Mouse (Mus musculus): ENCODE measurements around the gene Dthd1. TPM values are rescaled to one million over a fixed set of nuclear protein-coding genes. Genes with fewer than 3 reads are reported as not detected.

The Dthd1 gene
- polyA plus RNA-seq (2015; fragmentation: Nextera tagmentation; extraction: Ambion mirVana), result not detected in 2 replicates

GRCm38 (mm10) chr5:62813402-62814071 is at the start of gene Dthd1:
Gene Dthd1 (plus strand): TSS chr5:62813823.
- H3K4me3 ChIP-seq, result no peak within 1 kb of the TSS
- no peaks in the 10 kb centered on the region for H3K4me1 ChIP-seq
- peak; percentile 43; the same call in 1 of the 2 replicates for ATAC-seq
- no peaks in the 10 kb centered on the region for H3K9me3 ChIP-seq (replicated peaks)
- WGBS, result 82% methylated on average over 6 of the region's 6 CpGs
- no peak within 1 kb of the TSS for H3K27ac ChIP-seq
- no peak within 1 kb of the TSS for H3K4me2 ChIP-seq
- no peak within 1 kb of the TSS for H3K9ac ChIP-seq
- no peaks in the 10 kb centered on the region for H3K27me3 ChIP-seq
- H3K36me3 ChIP-seq (ENCODE audit: poor library complexity, severe bottlenecking), result no peaks in the 10 kb centered on the region

GRCm38 (mm10) chr5:62764161-62764560 is 49.5 kb upstream of the Dthd1 start:
- no peaks in the 10 kb centered on the region for H3K9me3 ChIP-seq (replicated peaks)
- no peak overlapping the region for H3K9ac ChIP-seq
- no peaks in the 10 kb centered on the region for H3K36me3 ChIP-seq (ENCODE audit: poor library complexity, severe bottlenecking)
- H3K27me3 ChIP-seq, result peaks cover 7% of the 10 kb centered on the region; the same call in 1 of the 2 replicates
- peaks cover 5% of the 10 kb centered on the region; the same call in 1 of the 2 replicates for H3K4me1 ChIP-seq
- 69% methylated on average over 5 of the region's 5 CpGs for WGBS
- H3K27ac ChIP-seq, result no peak overlapping the region
- ATAC-seq, result no peak
- no peak overlapping the region for H3K4me3 ChIP-seq
- H3K4me2 ChIP-seq, result no peak overlapping the region

GRCm38 (mm10) chr5:62765459-62765783 is 48.2 kb upstream of the Dthd1 start:
- Histone ChIP-seq H3K27me3 (peaks cover 7% of the 10 kb centered on the region; the same call in 1 of the 2 replicates), H3K9ac (peak overlapping the region; percentile 69)

GRCm38 (mm10) chr5:62765784-62766701 is 47.6 kb upstream of the Dthd1 start, which contains the start of gene Arap2:
Gene Arap2 (minus strand): TSS chr5:62766159.
- peak within 1 kb of the TSS; percentile 87 for H3K4me2 ChIP-seq
- WGBS, result under 1% methylated on average over 71 of the region's 106 CpGs

More at GRCm38 (mm10) chr5:62765459-62765783, 48.2 kb upstream of the Dthd1 start:
- H3K27ac ChIP-seq, result no peak overlapping the region
- H3K36me3 ChIP-seq (ENCODE audit: poor library complexity, severe bottlenecking), result no peaks in the 10 kb centered on the region
- peak overlapping the region; percentile 63 for H3K4me3 ChIP-seq
- 15% methylated on average over 5 of the region's 5 CpGs for WGBS
- H3K9me3 ChIP-seq (replicated peaks), result no peaks in the 10 kb centered on the region
- peaks cover 5% of the 10 kb centered on the region; the same call in 1 of the 2 replicates for H3K4me1 ChIP-seq
- peak overlapping the region; percentile 87 for H3K4me2 ChIP-seq
- peak; percentile 46; the same call in 1 of the 2 replicates for ATAC-seq

GRCm38 (mm10) chr5:62771775-62772599 is 41.6 kb upstream of the Dthd1 start:
- Histone ChIP-seq H3K4me1 (no peaks in the 10 kb centered on the region), H3K4me3 (no peak overlapping the region), H3K9me3 (replicated peaks) (no peaks in the 10 kb centered on the region), H3K4me2 (no peak overlapping the region), H3K27me3 (peaks cover under 1% of the 10 kb centered on the region; the same call in 1 of the 2 replicates), H3K27ac (no peak overlapping the region), H3K9ac (no peak overlapping the region), H3K36me3 (ENCODE audit: poor library complexity, severe bottlenecking) (no peaks in the 10 kb centered on the region)
- no peak for ATAC-seq
- 90% methylated on average over 11 of the region's 11 CpGs for WGBS

More at GRCm38 (mm10) chr5:62765784-62766701, 47.6 kb upstream of the Dthd1 start, which contains the start of gene Arap2:
- H3K9ac ChIP-seq, result peak within 1 kb of the TSS; percentile 69
- no peak within 1 kb of the TSS for H3K27ac ChIP-seq
- H3K36me3 ChIP-seq (ENCODE audit: poor library complexity, severe bottlenecking), result no peaks in the 10 kb centered on the region
- H3K27me3 ChIP-seq, result peaks cover 7% of the 10 kb centered on the region; the same call in 1 of the 2 replicates
- no peaks in the 10 kb centered on the region for H3K9me3 ChIP-seq (replicated peaks)
- ATAC-seq, result peak; percentile 90
- H3K4me3 ChIP-seq, result peak within 1 kb of the TSS; percentile 63
- peaks cover 5% of the 10 kb centered on the region; the same call in 1 of the 2 replicates for H3K4me1 ChIP-seq

- ATAC-seq, result no peak
- no peak overlapping the region for H3K9ac ChIP-seq
- H3K4me3 ChIP-seq, result no peak overlapping the region
- WGBS, result 87% methylated on average over 8 of the region's 8 CpGs
- no peaks in the 10 kb centered on the region for H3K27me3 ChIP-seq
- no peaks in the 10 kb centered on the region for H3K9me3 ChIP-seq (replicated peaks)
- H3K27ac ChIP-seq, result no peak overlapping the region
- H3K4me1 ChIP-seq, result no peaks in the 10 kb centered on the region
- H3K36me3 ChIP-seq (ENCODE audit: poor library complexity, severe bottlenecking), result no peaks in the 10 kb centered on the region
- H3K4me2 ChIP-seq, result no peak overlapping the region
These were observed 35.8 kb upstream of the Dthd1 start for GRCm38 (mm10) chr5:62777804-62778203.

- H3K9ac ChIP-seq, result no peak overlapping the region
- no peaks in the 10 kb centered on the region for H3K4me1 ChIP-seq
- H3K36me3 ChIP-seq (ENCODE audit: poor library complexity, severe bottlenecking), result no peaks in the 10 kb centered on the region
- no peak overlapping the region for H3K4me2 ChIP-seq
- ATAC-seq, result no peak
- H3K27ac ChIP-seq, result no peak overlapping the region
- H3K27me3 ChIP-seq, result no peaks in the 10 kb centered on the region
- no peak overlapping the region for H3K4me3 ChIP-seq
- 70% methylated on average over 5 of the region's 5 CpGs for WGBS
- no peaks in the 10 kb centered on the region for H3K9me3 ChIP-seq (replicated peaks)
These were observed 34.9 kb upstream of the Dthd1 start for GRCm38 (mm10) chr5:62778682-62779081.

- no peak for ATAC-seq
- Histone ChIP-seq H3K27me3 (no peaks in the 10 kb centered on the region), H3K27ac (no peak overlapping the region), H3K4me2 (no peak overlapping the region), H3K36me3 (ENCODE audit: poor library complexity, severe bottlenecking) (no peaks in the 10 kb centered on the region), H3K4me1 (no peaks in the 10 kb centered on the region), H3K9me3 (replicated peaks) (no peaks in the 10 kb centered on the region), H3K9ac (no peak overlapping the region), H3K4me3 (no peak overlapping the region)
- 84% methylated on average over 3 of the region's 3 CpGs for WGBS
These were observed 26.8 kb upstream of the Dthd1 start for GRCm38 (mm10) chr5:62786809-62787208.

GRCm38 (mm10) chr5:62790921-62791564 is 22.6 kb upstream of the Dthd1 start:
- Histone ChIP-seq H3K9me3 (replicated peaks) (no peaks in the 10 kb centered on the region), H3K27me3 (no peaks in the 10 kb centered on the region), H3K4me1 (no peaks in the 10 kb centered on the region), H3K4me3 (no peak overlapping the region), H3K27ac (no peak overlapping the region), H3K9ac (no peak overlapping the region), H3K4me2 (no peak overlapping the region), H3K36me3 (ENCODE audit: poor library complexity, severe bottlenecking) (no peaks in the 10 kb centered on the region)
- ATAC-seq, result no peak
- WGBS, result 96% methylated on average over 5 of the region's 5 CpGs

GRCm38 (mm10) chr5:62792776-62793175 is 20.8 kb upstream of the Dthd1 start:
- H3K36me3 ChIP-seq (ENCODE audit: poor library complexity, severe bottlenecking), result no peaks in the 10 kb centered on the region
- H3K27ac ChIP-seq, result no peak overlapping the region
- 90% methylated on average over 1 of the region's 1 CpGs for WGBS
- H3K4me1 ChIP-seq, result no peaks in the 10 kb centered on the region
- no peak overlapping the region for H3K4me3 ChIP-seq
- H3K9ac ChIP-seq, result no peak overlapping the region
- H3K9me3 ChIP-seq (replicated peaks), result no peaks in the 10 kb centered on the region
- no peak for ATAC-seq
- H3K27me3 ChIP-seq, result no peaks in the 10 kb centered on the region
- H3K4me2 ChIP-seq, result no peak overlapping the region

- Histone ChIP-seq H3K4me1 (no peaks in the 10 kb centered on the region), H3K4me3 (no peak overlapping the region), H3K9ac (no peak overlapping the region), H3K36me3 (ENCODE audit: poor library complexity, severe bottlenecking) (no peaks in the 10 kb centered on the region), H3K9me3 (replicated peaks) (no peaks in the 10 kb centered on the region), H3K27ac (no peak overlapping the region), H3K27me3 (no peaks in the 10 kb centered on the region), H3K4me2 (no peak overlapping the region)
- ATAC-seq, result 0 out of 2 replicates have a peak, but pooled peaks have one; percentile 3
- WGBS, result 67% methylated on average over 1 of the region's 1 CpGs
These were observed 420 bp downstream of the Dthd1 start for GRCm38 (mm10) chr5:62814072-62814414.
